Mouse (Mus musculus): ENCODE data around the gene Scaf8.

DNA sequence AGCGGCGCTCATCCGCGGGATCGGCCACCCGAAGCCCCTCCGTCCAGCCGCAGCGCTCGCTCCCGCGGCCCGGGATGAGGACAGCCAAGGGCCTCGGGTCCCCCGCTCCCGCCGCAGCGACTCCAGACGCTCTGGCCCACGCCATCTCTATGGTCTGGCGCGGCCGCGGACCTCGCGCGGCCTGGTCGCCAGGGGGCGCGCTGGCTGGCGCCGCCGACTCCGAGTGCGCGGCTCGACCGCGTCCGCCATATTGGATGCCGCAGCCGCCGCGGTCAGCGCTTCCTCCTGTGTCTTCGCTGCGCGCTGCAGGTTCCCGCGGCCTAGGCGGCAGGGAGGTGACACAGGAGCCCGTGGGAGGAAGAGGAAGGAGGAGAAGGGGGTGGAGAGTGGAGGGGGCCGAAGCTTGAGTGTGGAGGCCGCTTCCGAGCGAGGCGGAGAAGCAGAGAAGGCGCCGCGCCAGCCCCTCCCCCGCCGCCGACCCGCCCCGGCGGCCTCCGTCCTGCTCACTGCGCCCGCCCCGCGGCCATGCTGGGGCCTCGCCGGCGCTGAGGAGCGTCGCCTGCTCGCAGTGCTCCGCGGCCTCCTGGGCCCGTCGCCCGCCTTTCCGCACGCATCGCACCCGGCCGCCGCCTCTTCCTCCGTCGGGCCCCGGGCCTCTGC lies at the start of gene Scaf8:
- TF ChIP-seq CTCF (IDR thresholded peaks at IDR 0.05; ENCODE audit: insufficient read depth, low read depth, low read length) (peak; percentile 84), POLR2A (IDR thresholded peaks at IDR 0.05; ENCODE audit: insufficient read depth, low read depth, low read length) (peak; percentile 79)

All from olfactory bulb, adult 2 months (tissue).